Mouse (Mus musculus) heart, adult 9 months (tissue): Measurements from ENCODE around the gene Sel1l3.

ENCODE experiments used
- DNase-seq, 2 experiments: peaks; one replicate each; pipeline ENCODE4 v3.0.0; 2022; ENCODE audit warnings: low spot score in 2 of 2

The Sel1l3 gene

GRCm38 (mm10) chr5:53213711-53214352 is at the start of gene Sel1l3:
Gene Sel1l3 (minus strand): TSS chr5:53213927.
- DNase-seq, result no peak

- DNase-seq, result no peak
These were observed 48.3 kb upstream of the Sel1l3 start for GRCm38 (mm10) chr5:53261999-53262398.

DNA sequence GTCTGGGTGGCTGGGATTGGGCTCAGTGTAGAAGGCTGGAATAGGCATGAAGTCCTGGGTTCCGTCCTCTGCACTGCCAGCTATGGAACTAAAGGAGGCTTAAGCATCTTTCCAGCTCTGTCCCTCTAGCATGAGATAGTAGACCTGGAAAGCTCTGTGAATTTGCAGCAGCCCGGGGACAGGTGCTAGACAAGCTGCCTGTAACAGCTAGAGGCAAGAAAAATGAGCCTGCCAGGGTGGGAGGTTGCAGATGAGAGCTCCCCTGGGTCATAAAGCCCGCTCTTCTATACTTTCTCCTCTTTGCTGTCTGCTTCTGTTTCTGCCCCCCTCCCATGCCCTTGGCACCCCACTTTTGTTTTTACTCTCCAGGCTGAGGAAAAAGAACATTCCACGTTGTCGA is 46.2 kb upstream of the Sel1l3 start:
- DNase-seq, result no peak

GRCm38 (mm10) chr5:53258038-53258786 is 44.5 kb upstream of the Sel1l3 start:
- DNase-seq, result no peak

GRCm38 (mm10) chr5:53254821-53255220 is 41.1 kb upstream of the Sel1l3 start:
- no peak for DNase-seq

GRCm38 (mm10) chr5:53254154-53254553 is 40.4 kb upstream of the Sel1l3 start:
- DNase-seq, result no peak

- DNase-seq, result no peak
These were observed 35.8 kb upstream of the Sel1l3 start for GRCm38 (mm10) chr5:53249431-53250061.

DNA sequence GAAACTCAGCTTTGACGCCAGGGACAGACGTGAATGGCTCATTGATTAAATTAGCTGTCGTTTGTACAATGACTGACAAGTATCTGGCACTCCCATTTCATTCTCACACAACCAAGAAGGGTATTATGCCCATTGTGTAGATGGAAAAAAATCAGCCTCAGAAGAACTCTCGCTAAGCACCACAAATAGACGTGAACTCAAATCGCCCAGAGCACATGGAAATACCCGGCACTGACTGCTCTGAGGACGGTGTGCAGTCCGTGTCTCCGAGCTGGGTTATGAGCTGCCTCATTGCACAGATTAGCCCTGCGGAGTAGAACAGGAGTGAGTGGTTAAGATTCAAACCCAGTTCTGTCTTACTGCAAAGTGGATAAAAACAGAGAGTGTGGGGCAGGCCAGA is 34.8 kb upstream of the Sel1l3 start:
- no peak for DNase-seq

DNA sequence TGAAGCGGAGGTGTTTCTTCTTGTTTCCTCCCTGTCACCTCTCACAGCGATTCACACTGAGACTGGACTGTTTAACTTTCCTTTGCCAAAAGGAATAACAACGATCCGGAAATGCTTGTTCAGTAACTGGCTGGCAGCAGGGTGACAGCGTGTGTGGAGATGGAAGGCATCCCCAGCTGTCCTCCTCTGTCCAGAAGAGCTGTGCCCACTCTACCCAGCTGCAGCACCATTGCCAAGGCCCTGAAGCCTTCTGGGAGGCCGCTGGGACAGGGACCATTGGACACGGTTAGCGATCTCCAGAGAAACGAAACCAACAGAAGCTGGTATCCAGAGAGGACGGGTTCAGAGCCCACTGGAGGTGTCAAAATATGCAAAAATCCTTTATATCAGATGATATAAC is 30.2 kb upstream of the Sel1l3 start:
- no peak for DNase-seq

DNA sequence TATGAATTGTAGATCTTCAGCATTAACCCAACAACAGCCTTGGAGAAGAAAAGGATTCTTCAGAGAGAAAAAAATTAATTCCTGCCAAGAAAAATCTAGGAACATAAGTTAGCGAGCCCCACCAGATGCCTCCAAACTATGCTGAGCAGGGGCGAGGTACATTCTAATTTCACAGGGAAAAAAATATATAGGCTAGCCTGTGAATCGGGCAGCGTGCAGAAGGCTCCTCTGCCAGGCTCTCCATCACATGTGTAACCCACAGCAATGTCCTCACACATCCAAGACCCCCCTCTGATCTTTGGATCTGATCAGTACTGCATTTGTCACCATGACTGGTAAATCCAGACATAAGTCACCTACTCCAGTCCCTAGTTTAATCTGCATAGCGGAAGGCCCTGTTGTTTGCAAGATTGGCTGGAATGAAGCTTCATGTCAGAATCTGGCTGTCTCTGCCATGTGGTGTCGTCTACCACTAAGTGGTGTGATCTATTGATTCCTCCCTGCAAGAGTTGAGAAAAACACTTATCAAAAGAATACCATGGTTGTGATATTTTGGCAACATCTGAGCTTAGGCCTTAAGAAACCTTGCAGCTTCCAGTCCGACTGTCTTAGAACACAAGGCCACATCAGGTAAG is 29.3 kb upstream of the Sel1l3 start:
- DNase-seq, result no peak

GRCm38 (mm10) chr5:53241963-53242362 is 28.2 kb upstream of the Sel1l3 start:
- DNase-seq, result no peak

- DNase-seq, result no peak
These were observed 27.4 kb upstream of the Sel1l3 start for GRCm38 (mm10) chr5:53241109-53241508.

- no peak for DNase-seq
These were observed 26.2 kb upstream of the Sel1l3 start for GRCm38 (mm10) chr5:53239831-53240440.

GRCm38 (mm10) chr5:53239189-53239588 is 25.5 kb upstream of the Sel1l3 start:
- DNase-seq, result no peak

GRCm38 (mm10) chr5:53238761-53239160 is 25.0 kb upstream of the Sel1l3 start:
- no peak for DNase-seq

DNA sequence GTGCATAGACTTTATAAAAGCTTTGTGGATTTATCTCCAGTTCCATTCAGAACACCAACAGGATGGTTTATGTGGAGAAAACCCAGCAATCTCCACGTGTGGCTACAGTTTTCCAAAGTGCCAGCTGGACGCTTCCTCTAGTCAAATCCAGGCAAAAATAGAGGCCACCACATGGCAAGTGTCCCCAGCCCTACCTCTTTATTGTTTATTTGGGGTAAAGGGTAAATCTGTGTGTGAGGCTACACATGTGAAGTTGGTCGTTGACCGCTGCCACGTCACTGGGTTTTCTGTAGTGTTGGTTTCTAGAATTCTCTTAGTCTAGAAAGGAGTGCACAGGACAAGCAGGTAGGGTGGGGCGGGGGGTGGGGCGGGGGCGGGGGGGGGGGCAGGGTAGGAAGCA is 23.0 kb upstream of the Sel1l3 start:
- no peak for DNase-seq

DNA sequence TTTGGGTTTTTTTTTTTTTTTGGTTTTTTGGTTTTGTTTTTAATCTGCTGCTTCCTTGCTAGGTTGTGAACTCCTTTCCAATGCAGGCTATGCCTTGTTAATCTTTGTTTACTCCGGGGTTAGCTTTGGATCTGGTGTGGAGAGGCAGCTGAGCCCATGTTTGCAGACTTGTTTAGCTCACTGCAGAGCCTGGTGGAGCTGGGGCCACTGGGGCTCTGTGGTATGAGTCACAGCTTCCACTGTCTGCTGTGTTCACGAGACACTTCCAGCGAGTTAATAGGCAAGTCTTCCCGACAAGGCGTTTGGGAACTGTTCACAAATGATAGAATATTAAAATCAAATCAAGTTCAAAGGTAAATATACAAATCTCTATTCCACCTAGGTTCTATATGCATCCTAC is 22.4 kb upstream of the Sel1l3 start:
- DNase-seq, result peak; percentile 16 to 20

- no peak for DNase-seq
These were observed 21.8 kb upstream of the Sel1l3 start for GRCm38 (mm10) chr5:53235551-53235950.

DNA sequence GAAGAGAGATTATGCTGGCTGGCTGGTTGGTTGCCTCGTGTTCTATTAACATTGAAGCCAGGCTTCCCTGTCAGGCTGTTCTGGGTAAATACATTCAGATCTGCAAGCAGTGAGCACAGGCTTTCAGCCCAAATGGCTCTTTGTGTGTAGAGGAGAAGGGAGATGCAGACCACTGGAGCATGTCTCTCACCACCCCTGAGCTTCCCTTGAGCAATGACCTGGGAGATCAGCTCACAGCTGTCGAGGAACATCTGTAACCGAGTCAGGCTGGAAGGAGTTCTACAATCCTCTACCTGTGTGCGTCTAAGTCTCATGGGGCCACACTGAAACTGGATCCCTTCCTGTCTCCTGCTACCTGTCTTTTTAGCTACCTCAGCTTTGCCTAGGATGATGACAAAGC is 16.8 kb upstream of the Sel1l3 start:
- DNase-seq, result no peak

- no peak for DNase-seq
These were observed 11.7 kb upstream of the Sel1l3 start for GRCm38 (mm10) chr5:53225434-53225833.

GRCm38 (mm10) chr5:53214801-53215200 is 1.1 kb upstream of the Sel1l3 start:
- DNase-seq, result no peak

DNA sequence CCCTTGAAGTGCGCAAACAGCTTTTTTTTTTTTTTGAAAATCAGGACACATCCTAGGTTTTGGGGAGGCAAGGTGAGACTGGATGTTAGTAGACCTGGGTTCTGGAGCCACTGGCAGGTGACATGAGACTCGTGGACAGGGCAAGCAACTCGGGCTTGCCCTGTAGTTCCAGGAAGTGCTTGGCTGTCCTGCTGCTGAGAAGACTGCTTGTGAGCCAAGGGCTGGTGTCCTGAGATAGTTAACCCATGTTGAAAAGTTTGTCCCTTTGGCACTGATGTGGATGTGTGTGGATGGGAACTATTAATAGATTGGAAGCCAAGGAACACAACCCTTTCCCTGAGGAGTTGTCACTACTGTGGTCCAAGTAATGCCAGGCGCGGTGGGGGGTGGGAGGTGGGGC is 635 bp upstream of the Sel1l3 start:
- no peak for DNase-seq
